Mouse (Mus musculus) midbrain, embryonic 15.5 days (tissue): Measurements from ENCODE around the gene Grin1. TPM values are rescaled to one million over a fixed set of nuclear protein-coding genes. Genes with fewer than 3 reads are reported as not detected.
"Not testable (repeated sequence)": the region's sequence is repeated elsewhere in the genome, so short reads cannot be mapped to it uniquely, and the experiment has no call there.

ENCODE experiments used
- ATAC-seq: fragments of 200-750 bp; cut with Nextera tagmentation; replicated peaks from 2 replicates; pipeline ENCODE4 v1.8.0; 2017; ENCODE audit warnings: moderate TSS enrichment
- H3K27ac ChIP-seq: fragments of 300-500 bp; sonication (generic); 2 replicates; pipeline ENCODE4 v1.5.1; 2015; ENCODE audit warnings: mild to moderate bottlenecking, inconsistent platforms
- H3K27me3 ChIP-seq: fragments of 300-500 bp; sonication (generic); replicated peaks from 2 replicates; pipeline ENCODE4 v1.6.1; 2015; ENCODE audit warnings: inconsistent platforms
- H3K36me3 ChIP-seq: fragments of 300-500 bp; sonication (generic); replicated peaks from 2 replicates; pipeline ENCODE4 v1.6.1; 2015; ENCODE audit warnings: inconsistent platforms
- H3K4me1 ChIP-seq: fragments of 300-500 bp; sonication (generic); 2 replicates; pipeline ENCODE4 v1.6.1; 2015; ENCODE audit warnings: inconsistent platforms
- H3K4me2 ChIP-seq: fragments of 300-500 bp; sonication (generic); 2 replicates; pipeline ENCODE4 v1.6.1; 2015; ENCODE audit warnings: inconsistent platforms, mild to moderate bottlenecking, moderate library complexity
- H3K4me3 ChIP-seq: fragments of 300-500 bp; sonication (generic); 2 replicates; pipeline ENCODE4 v1.5.1; 2015; ENCODE audit warnings: mild to moderate bottlenecking, inconsistent platforms
- H3K9ac ChIP-seq: fragments of 300-500 bp; sonication (generic); 2 replicates; pipeline ENCODE4 v1.6.1; 2015; ENCODE audit warnings: mild to moderate bottlenecking, inconsistent platforms
- H3K9me3 ChIP-seq: fragments of 300-500 bp; sonication (generic); 2 replicates; pipeline ENCODE4 v1.6.1; 2016; ENCODE audit warnings: inconsistent platforms
- WGBS: fragments of 180-500 bp; shearing (Covaris S2); methylation state at CpG from one replicate; pipeline ENCODE4 v1.1.7; 2015; ENCODE audit warnings: mixed read lengths; 5-methylcytosine and 5-hydroxymethylcytosine counted together
- polyA plus RNA-seq: library from polyadenylated mRNA; unstranded; fragments of >200 nt; fragmentation: Nextera tagmentation; extraction: Ambion mirVana; gene quantifications from 2 replicates; pipeline ENCODE4 v1.2.1, GENCODE M21; 2015

The Grin1 gene
- polyA plus RNA-seq, 1 experiment from 2014 or later: 49.1 TPM

GRCm38 (mm10) chr2:25258887-25259286 is 60.1 kb downstream of the Grin1 start:
- Histone ChIP-seq H3K27ac (no peak overlapping the region), H3K27me3 (peaks cover 2% of the 10 kb centered on the region; the same call in 1 of the 2 replicates), H3K4me3 (no peak overlapping the region), H3K4me2 (no peak overlapping the region), H3K36me3 (no peaks in the 10 kb centered on the region), H3K9me3 (no peaks in the 10 kb centered on the region), H3K4me1 (peaks cover 40% of the 10 kb centered on the region), H3K9ac (no peak overlapping the region)
- no peak for ATAC-seq
- WGBS: 46% methylated on average over 2 of the region's 2 CpGs

- H3K9me3 ChIP-seq, H3K4me2 ChIP-seq, H3K27me3 ChIP-seq, H3K36me3 ChIP-seq, ATAC-seq, H3K4me3 ChIP-seq, H3K9ac ChIP-seq, H3K27ac ChIP-seq: not testable (repeated sequence)
- 89% methylated on average over 5 of the region's 5 CpGs for WGBS
- peaks cover 31% of the 10 kb centered on the region for H3K4me1 ChIP-seq
Observed at GRCm38 (mm10) chr2:25257250-25257649, 61.7 kb downstream of the Grin1 start.

- Histone ChIP-seq H3K4me2 (peak overlapping the region; percentile 99), H3K4me1 (peaks cover 25% of the 10 kb centered on the region), H3K4me3 (peak overlapping the region; percentile 87), H3K9ac (peak overlapping the region; percentile 74; the same call in 1 of the 2 replicates)
- H3K27me3 ChIP-seq, H3K36me3 ChIP-seq, H3K9me3 ChIP-seq, H3K27ac ChIP-seq, ATAC-seq: not testable (repeated sequence)
- 57% methylated on average over 12 of the region's 12 CpGs for WGBS
Observed at GRCm38 (mm10) chr2:25256443-25257109, 62.4 kb downstream of the Grin1 start.

GRCm38 (mm10) chr2:25255284-25255779 is 63.7 kb downstream of the Grin1 start, which contains the start of gene Tmem203:
Gene Tmem203, plus strand, starts transcription at chr2:25255439.
- under 1% methylated on average over 39 of the region's 39 CpGs for WGBS
- peaks cover 25% of the 10 kb centered on the region for H3K4me1 ChIP-seq
- peak within 1 kb of the TSS; percentile 87 for H3K4me3 ChIP-seq
- peak within 1 kb of the TSS; percentile 74 for H3K27ac ChIP-seq
- H3K4me2 ChIP-seq: peak within 1 kb of the TSS; percentile 99
- H3K27me3 ChIP-seq: no peaks in the 10 kb centered on the region
- peak; percentile 92 for ATAC-seq
- H3K9ac ChIP-seq: peak within 1 kb of the TSS; percentile 74
- 0 out of 2 replicates have a peak, but pooled peaks cover 5% of the 10 kb centered on the region for H3K36me3 ChIP-seq
- H3K9me3 ChIP-seq: no peaks in the 10 kb centered on the region

- H3K27ac ChIP-seq: no peak overlapping the region
- 0 out of 2 replicates have a peak, but pooled peaks cover 5% of the 10 kb centered on the region for H3K36me3 ChIP-seq
- whole genome bisulfite sequencing: 87% methylated on average over 1 of the region's 1 CpGs
- H3K9me3 ChIP-seq: no peaks in the 10 kb centered on the region
- H3K4me2 ChIP-seq: no peak overlapping the region
- ATAC-seq: no peak
- no peak overlapping the region for H3K9ac ChIP-seq
- no peak overlapping the region for H3K4me3 ChIP-seq
- H3K27me3 ChIP-seq: no peaks in the 10 kb centered on the region
- H3K4me1 ChIP-seq: peaks cover 23% of the 10 kb centered on the region
Observed at GRCm38 (mm10) chr2:25252331-25252730, 66.7 kb downstream of the Grin1 start.

- no peak within 1 kb of the TSS for H3K4me3 ChIP-seq
- ATAC-seq: no peak
- 0 out of 2 replicates have a peak, but pooled peaks cover 4% of the 10 kb centered on the region for H3K36me3 ChIP-seq
- no peak within 1 kb of the TSS for H3K4me2 ChIP-seq
- no peaks in the 10 kb centered on the region for H3K27me3 ChIP-seq
- H3K9me3 ChIP-seq: no peaks in the 10 kb centered on the region
- 93% methylated on average over 10 of the region's 10 CpGs for WGBS
- no peak within 1 kb of the TSS for H3K27ac ChIP-seq
- no peak within 1 kb of the TSS for H3K9ac ChIP-seq
- H3K4me1 ChIP-seq: peaks cover 21% of the 10 kb centered on the region
Observed at GRCm38 (mm10) chr2:25246183-25247072, 72.6 kb downstream of the Grin1 start, which contains the start of gene AL732309.1. Gene AL732309.1, minus strand, starts transcription at chr2:25246863.

- peaks cover 31% of the 10 kb centered on the region for H3K4me1 ChIP-seq
- H3K4me3 ChIP-seq: no peak overlapping the region
- H3K9me3 ChIP-seq: no peaks in the 10 kb centered on the region
- no peak overlapping the region for H3K27ac ChIP-seq
- no peak for ATAC-seq
- H3K4me2 ChIP-seq: no peak overlapping the region
- no peak overlapping the region for H3K9ac ChIP-seq
- no peaks in the 10 kb centered on the region for H3K27me3 ChIP-seq
- no peaks in the 10 kb centered on the region for H3K36me3 ChIP-seq
- WGBS: 89% methylated on average over 4 of the region's 4 CpGs
Observed at GRCm38 (mm10) chr2:25244144-25244543, 74.8 kb downstream of the Grin1 start.

GRCm38 (mm10) chr2:25243342-25243741 is 75.6 kb downstream of the Grin1 start:
- WGBS: 81% methylated on average over 8 of the region's 8 CpGs
- Histone ChIP-seq H3K4me2 (peak overlapping the region; percentile 90), H3K27me3 (no peaks in the 10 kb centered on the region), H3K9ac (peak overlapping the region; percentile 65; the same call in 1 of the 2 replicates), H3K27ac (no peak overlapping the region), H3K4me1 (peaks cover 31% of the 10 kb centered on the region), H3K9me3 (no peaks in the 10 kb centered on the region), H3K36me3 (no peaks in the 10 kb centered on the region), H3K4me3 (peak overlapping the region; percentile 56)
- no peak for ATAC-seq

- Histone ChIP-seq H3K36me3 (no peaks in the 10 kb centered on the region), H3K4me2 (peak within 1 kb of the TSS; percentile 90), H3K4me1 (peaks cover 31% of the 10 kb centered on the region), H3K9me3 (no peaks in the 10 kb centered on the region), H3K27me3 (no peaks in the 10 kb centered on the region), H3K4me3 (peak within 1 kb of the TSS; percentile 56), H3K9ac (peak within 1 kb of the TSS; percentile 65), H3K27ac (peak within 1 kb of the TSS; percentile 77)
- WGBS: 0% methylated on average over 59 of the region's 59 CpGs
- ATAC-seq: peak; percentile 53
Observed at GRCm38 (mm10) chr2:25242101-25242506, 76.9 kb downstream of the Grin1 start, which contains the start of the genes Rnf208 and Cysrt1. Gene Rnf208, plus strand, starts transcription at chr2:25242255. Gene Cysrt1, minus strand, starts transcription at chr2:25242452.

GRCm38 (mm10) chr2:25241438-25241775 is 77.6 kb downstream of the Grin1 start:
- WGBS: 18% methylated on average over 6 of the region's 6 CpGs
- ATAC-seq: peak; percentile 53

More at GRCm38 (mm10) chr2:25241438-25241775, 77.6 kb downstream of the Grin1 start:
- Histone ChIP-seq H3K27me3 (no peaks in the 10 kb centered on the region), H3K4me1 (peaks cover 31% of the 10 kb centered on the region), H3K9ac (no peak overlapping the region), H3K9me3 (no peaks in the 10 kb centered on the region), H3K4me3 (peak overlapping the region; percentile 56), H3K4me2 (peak overlapping the region; percentile 90), H3K27ac (peak overlapping the region; percentile 77), H3K36me3 (no peaks in the 10 kb centered on the region)
